ENCODE assay signal across 16 mouse cellular contexts in the genomic region with DNA sequence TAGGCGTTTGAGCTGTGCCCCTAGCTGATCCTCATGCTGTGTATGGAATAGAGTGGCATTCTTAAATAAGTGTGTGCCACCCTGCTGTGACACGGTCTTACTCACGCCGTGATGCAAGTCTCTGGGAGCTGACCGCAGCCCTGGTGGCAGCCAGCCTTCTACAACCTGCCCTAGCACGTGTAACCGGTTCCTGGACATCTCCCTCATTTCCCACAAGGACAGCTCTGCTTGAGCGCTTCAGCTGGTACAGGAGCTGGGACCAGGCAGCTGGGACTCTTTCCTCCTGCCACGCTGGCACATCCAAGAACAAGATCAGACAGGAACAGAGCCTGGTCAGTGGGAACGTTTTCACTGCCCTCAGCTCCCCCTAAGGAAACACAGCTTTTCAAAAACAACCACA. TPM values are rescaled to one million over a fixed set of nuclear protein-coding genes. Genes with fewer than 3 reads are reported as not detected.
A peak's percentile ranks its signal among the peaks of the same experiment; 100 is the strongest.
DNase-seq lines count a peak whose midpoint lies in the region; TF ChIP-seq lines count a peak whose summit lies in the region.
"Had no signal": no experiment of that assay in that cellular context is flagged by ENCODE, and none has a peak within 500 bp of the region (broad histone marks: within the 10 kb centered on the region; RNA-seq: fewer than 3 reads in every experiment).

No protein-coding gene starts in this region.

- no peak overlapping the region for H3K4me3 ChIP-seq in kidney, adult 2 months (ENCODE audit: insufficient read depth, low read depth, low read length)
- no peak overlapping the region for H3K4me3 ChIP-seq in small intestine, adult 2 months (ENCODE audit: low read depth, low read length)
- H3K4me3 ChIP-seq: embryonic facial prominence, embryonic 12.5 days; hindbrain, embryonic 12.5 days; limb, embryonic 15.5 days had no signal

- TF ChIP-seq POLR2A in kidney, adult 2 months (IDR thresholded peaks at IDR 0.05; ENCODE audit: low read depth, low read length): no peak
- TF ChIP-seq POLR2A in small intestine, adult 2 months (IDR thresholded peaks at IDR 0.05; ENCODE audit: low read depth, low read length): no peak

- no peak for TF ChIP-seq CTCF in kidney, adult 2 months (conservative IDR thresholded peaks at IDR 0.05; ENCODE audit: insufficient read depth, insufficient read length, low read depth, low read length)
- TF ChIP-seq CTCF in small intestine, adult 2 months (IDR thresholded peaks at IDR 0.05; ENCODE audit: extremely low read depth, insufficient read length, insufficient replicate concordance, low read depth, low read length): no peak

- no peaks in the 10 kb centered on the region for H3K4me1 ChIP-seq in kidney, adult 2 months (ENCODE audit: control insufficient read depth, insufficient read depth, low read length)
- peaks cover 36% of the 10 kb centered on the region for H3K4me1 ChIP-seq in small intestine, adult 2 months (ENCODE audit: control insufficient read depth, insufficient read depth, insufficient read length, low read length)
- H3K4me1 ChIP-seq: embryonic facial prominence, embryonic 12.5 days; hindbrain, embryonic 12.5 days had no signal

- no peaks in the 10 kb centered on the region for H3K27me3 ChIP-seq in kidney, adult 2 months (replicated peaks; ENCODE audit: control insufficient read depth, insufficient read depth, low read length)
- no peaks in the 10 kb centered on the region for H3K27me3 ChIP-seq in small intestine, adult 2 months (ENCODE audit: control insufficient read depth, insufficient read depth, low read length)
- H3K27me3 ChIP-seq: embryonic facial prominence, embryonic 12.5 days; hindbrain, embryonic 12.5 days; limb, embryonic 15.5 days had no signal

- WGBS in kidney, adult 2 months: 50% methylated on average over 10 of the region's 10 CpGs
- 75% methylated on average over 10 of the region's 10 CpGs for WGBS in small intestine, adult 2 months

- H3K36me3 ChIP-seq in kidney, adult 2 months (ENCODE audit: control insufficient read depth, insufficient read depth, low read length): no peaks in the 10 kb centered on the region
- H3K36me3 ChIP-seq in small intestine, adult 2 months (ENCODE audit: control insufficient read depth, insufficient read depth, low read length): peaks cover 7% of the 10 kb centered on the region

- DNase-seq in cerebellum, adult 11-12 months: peak; percentile 57
- no peak for DNase-seq in cerebellum, adult 11 months
- peak; percentile 24 for DNase-seq in kidney, adult 2 months
- no peak for DNase-seq in kidney, adult 18-20 months
- peak; percentile 8 for DNase-seq in Muller cell, postnatal 12 days (ENCODE audit: inconsistent ontology term)
- DNase-seq in layer of hippocampus, adult 8-10 months (ENCODE audit: low spot score in 2 of 2): no peak
- no peak for DNase-seq in c-Kit-positive CD71-positive TER-119-positive erythroid progenitor cells, embryonic 14.5 days (ENCODE audit: low spot score)
- DNase-seq: adrenal gland, postnatal 10 days; cerebellum, postnatal 36 days; layer of hippocampus, adult 9-11 months; liver, postnatal 0 days; thymus, postnatal 4 days had no signal

- no peak overlapping the region for H3K27ac ChIP-seq in kidney, adult 2 months (ENCODE audit: insufficient read depth, low read depth, low read length)
- peak overlapping the region; percentile 96 for H3K27ac ChIP-seq in small intestine, adult 2 months (ENCODE audit: insufficient read depth, low read depth, low read length)
- H3K27ac ChIP-seq: embryonic facial prominence, embryonic 12.5 days; hindbrain, embryonic 12.5 days; limb, embryonic 15.5 days had no signal

RNA-seq across cellular contexts. Expression of a gene that starts 34.5 kb away (rescaled TPM):
- 33.8 and 42.7 TPM in 2 replicates for polyA plus RNA-seq in kidney, adult 2 months (2012; rRNA removed)
- polyA plus RNA-seq in small intestine, adult 2 months (2012; rRNA removed): 34.6 and 99.1 TPM in 2 replicates
- 10 to 100 TPM; 70.9 to 85.2 (median 79.5) TPM for total RNA-seq in layer of hippocampus, adult 8-10 months (2022)

Comparison
In these comparisons a context has a peak if more than half of its experiments do, and no peak if none do; other contexts are left out.
1. DNase-seq: peak in cerebellum, adult 11-12 months (single experiment), kidney, adult 2 months (single experiment) and Muller cell, postnatal 12 days (single experiment); none in cerebellum, adult 11 months (single experiment), kidney, adult 18-20 months (single experiment), layer of hippocampus, adult 8-10 months (0 of 2) and c-Kit-positive CD71-positive TER-119-positive erythroid progenitor cells, embryonic 14.5 days (single experiment).